Mouse (Mus musculus) gastrocnemius, adult 8-10 months (tissue): ENCODE measurements at regions not wholly inside any gene's neighbourhood (a gene's known extent, or its start where the extent isn't known, plus 50 kb on each side); places are given as distances from the start of the nearest gene placed in this dataset.
"Not testable (repeated sequence)": the region's sequence is repeated elsewhere in the genome, so short reads cannot be mapped to it uniquely, and the experiment has no call there.

Experiments
- DNase-seq, 2 experiments: peaks; one replicate each; pipeline ENCODE4 v3.0.0; 2022; ENCODE audit warnings: low spot score in 2 of 2

- DNase-seq = no peak
Measured at GRCm38 (mm10) chr16:55758707-55759067, 80.0 kb downstream of the Nfkbiz start.

- no peak for DNase-seq
Measured at GRCm38 (mm10) chr16:55757952-55758706, 80.6 kb downstream of the Nfkbiz start.

GRCm38 (mm10) chr16:55757422-55757815 lies 81.3 kb downstream of the Nfkbiz start:
- DNase-seq = not testable (repeated sequence)

GRCm38 (mm10) chr16:55756764-55757421 lies 81.8 kb downstream of the Nfkbiz start:
- no peak for DNase-seq

GRCm38 (mm10) chr16:55755309-55755832 lies 83.3 kb downstream of the Nfkbiz start:
- no peak for DNase-seq

GRCm38 (mm10) chr16:55754092-55754763 lies 84.5 kb downstream of the Nfkbiz start:
- no peak for DNase-seq

- DNase-seq = no peak
Measured at GRCm38 (mm10) chr16:55753380-55753779, 85.3 kb downstream of the Nfkbiz start.

GRCm38 (mm10) chr16:55747250-55747649 lies 91.4 kb downstream of the Nfkbiz start:
- no peak for DNase-seq

GRCm38 (mm10) chr16:55746159-55746558 lies 92.5 kb downstream of the Nfkbiz start:
- no peak for DNase-seq

- DNase-seq = no peak
Measured at GRCm38 (mm10) chr16:55745094-55745493, 93.6 kb downstream of the Nfkbiz start.

GRCm38 (mm10) chr16:55741099-55741863 lies 97.4 kb downstream of the Nfkbiz start:
- DNase-seq = no peak

GRCm38 (mm10) chr16:55738741-55739140 lies 100.0 kb downstream of the Nfkbiz start:
- no peak for DNase-seq

GRCm38 (mm10) chr16:55735476-55735968 lies 103.2 kb downstream of the Nfkbiz start:
- no peak for DNase-seq

- DNase-seq = no peak
Measured at GRCm38 (mm10) chr16:55734301-55734700, 104.4 kb downstream of the Nfkbiz start.

- no peak for DNase-seq
Measured at GRCm38 (mm10) chr16:55733751-55734150, 104.9 kb downstream of the Nfkbiz start.

- peak in 1 of 2 experiments; percentile 16 for DNase-seq
Measured at GRCm38 (mm10) chr16:55731003-55731402, 107.7 kb downstream of the Nfkbiz start.

- no peak for DNase-seq
Measured at GRCm38 (mm10) chr16:55726538-55726937, 112.2 kb downstream of the Nfkbiz start.

- no peak for DNase-seq
Measured at GRCm38 (mm10) chr16:55720430-55720829, 118.3 kb downstream of the Nfkbiz start.

- no peak for DNase-seq
Measured at GRCm38 (mm10) chr16:55710017-55710416, 128.7 kb downstream of the Nfkbiz start.

- no peak for DNase-seq
Measured at GRCm38 (mm10) chr16:55706502-55706901, 132.2 kb downstream of the Nfkbiz start.

GRCm38 (mm10) chr16:55698489-55698892 lies 140.2 kb downstream of the Nfkbiz start:
- DNase-seq = no peak
